Comparison of ENCODE assay signal across 22 mouse cellular contexts in genomic region chr3:143001952-143002351, GRCm38 (mm10).
DNase-seq lines count a peak whose midpoint lies in the region; ATAC-seq and TF ChIP-seq lines count a peak whose summit lies in the region.
"Had no signal": no experiment of that assay in that cellular context is flagged by ENCODE, and none has a peak within 500 bp of the region (broad histone marks: within the 10 kb centered on the region; RNA-seq: fewer than 3 reads in every experiment).

No protein-coding gene starts in this region.

- peak; percentile 66 for ATAC-seq in lung, embryonic 14.5 days (ENCODE audit: insufficient read depth)
- ATAC-seq: activated CD4-positive, CD25-positive, alpha-beta regulatory T cell, adult 4 months; CD4-positive, CD25-positive, alpha-beta regulatory T cell, adult 4 months; forebrain, embryonic 15.5 days had no signal

- H3K36me3 ChIP-seq in lung, embryonic 14.5 days (ENCODE audit: insufficient read depth) = no peaks in the 10 kb centered on the region
- H3K36me3 ChIP-seq: embryonic facial prominence, embryonic 12.5 days; forebrain, embryonic 15.5 days; G1E; heart, embryonic 13.5 days had no signal

- H3K9me3 ChIP-seq in lung, embryonic 14.5 days (ENCODE audit: low read depth, low read length) = no peaks in the 10 kb centered on the region
- H3K9me3 ChIP-seq: embryonic facial prominence, embryonic 12.5 days; forebrain, embryonic 15.5 days; G1E; heart, embryonic 13.5 days had no signal

- no peak overlapping the region for H3K4me3 ChIP-seq in lung, embryonic 14.5 days (ENCODE audit: low read depth, low read length)
- H3K4me3 ChIP-seq: embryonic facial prominence, embryonic 12.5 days; forebrain, embryonic 15.5 days; heart, embryonic 13.5 days had no signal

- TF ChIP-seq CTCF in lung, embryonic 14.5 days (IDR thresholded peaks at IDR 0.05; ENCODE audit: low read depth) = no peak

- no peak overlapping the region for H3K9ac ChIP-seq in lung, embryonic 14.5 days
- H3K9ac ChIP-seq: embryonic facial prominence, embryonic 12.5 days; forebrain, embryonic 15.5 days; heart, embryonic 13.5 days had no signal

- H3K4me1 ChIP-seq in lung, embryonic 14.5 days (ENCODE audit: insufficient read depth) = no peaks in the 10 kb centered on the region
- H3K4me1 ChIP-seq: embryonic facial prominence, embryonic 12.5 days; forebrain, embryonic 15.5 days had no signal

- no peak overlapping the region for H3K27ac ChIP-seq in lung, embryonic 14.5 days (ENCODE audit: low read depth)
- H3K27ac ChIP-seq: embryonic facial prominence, embryonic 12.5 days; forebrain, embryonic 15.5 days; heart, embryonic 13.5 days had no signal

- H3K4me2 ChIP-seq in lung, embryonic 14.5 days = no peak overlapping the region
- H3K4me2 ChIP-seq: embryonic facial prominence, embryonic 12.5 days; forebrain, embryonic 15.5 days; heart, embryonic 13.5 days had no signal

- WGBS in lung, embryonic 14.5 days = 59% methylated on average over 5 of the region's 5 CpGs

- no peaks in the 10 kb centered on the region for H3K27me3 ChIP-seq in lung, embryonic 14.5 days (ENCODE audit: insufficient read depth, low read length)
- H3K27me3 ChIP-seq: embryonic facial prominence, embryonic 12.5 days; forebrain, embryonic 15.5 days; heart, embryonic 13.5 days had no signal

- peak; percentile 5 for DNase-seq in embryo, embryonic 10.5 days (ENCODE audit: low spot score)
- DNase-seq in embryo, embryonic 11 days = no peak
- DNase-seq in kidney, adult 9 months = peak; percentile 23
- DNase-seq in kidney, postnatal 4 days = no peak
- no peak for DNase-seq in lung, embryonic 14.5 days
- DNase-seq in lung, postnatal 14 days = no peak
- DNase-seq in adipocyte (ENCODE audit: low spot score) = peak; percentile 17
- no peak for DNase-seq in right cerebral cortex, adult 2 months (ENCODE audit: low spot score in 2 of 2)
- DNase-seq: adrenal gland, adult 2 months; adrenal gland, postnatal 25 days; B cell, adult 2 months; cerebellum, adult 2 months; cerebellum, postnatal 10 days; gastrocnemius, postnatal 36 days; heart, adult 11 months; heart, postnatal 36 days had no signal

Comparison
In these comparisons a context has a peak if more than half of its experiments do, and no peak if none do; other contexts are left out.
1. DNase-seq: peak in embryo, embryonic 10.5 days (single experiment), kidney, adult 9 months (single experiment) and adipocyte (single experiment); none in embryo, embryonic 11 days (single experiment), kidney, postnatal 4 days (0 of 2), lung, embryonic 14.5 days (single experiment), lung, postnatal 14 days (single experiment) and right cerebral cortex, adult 2 months (0 of 2).